Mouse (Mus musculus) embryonic fibroblast, embryonic 13.5 days (primary cell): ENCODE results near the gene Prr7.

ENCODE experiments used
- CTCF ChIP-seq: IDR thresholded peaks from 2 replicates; pipeline ENCODE4 v1.5.1; 2011; ENCODE audit warnings: mild to moderate bottlenecking, control low read depth, low read length, moderate library complexity, borderline replicate concordance; ENCODE audit not compliant: insufficient read depth
- POLR2A ChIP-seq: IDR thresholded peaks from 2 replicates; pipeline ENCODE4 v1.6.1; 2011; ENCODE audit warnings: low read depth, mild to moderate bottlenecking, control low read depth, low read length, moderate library complexity

DNA sequence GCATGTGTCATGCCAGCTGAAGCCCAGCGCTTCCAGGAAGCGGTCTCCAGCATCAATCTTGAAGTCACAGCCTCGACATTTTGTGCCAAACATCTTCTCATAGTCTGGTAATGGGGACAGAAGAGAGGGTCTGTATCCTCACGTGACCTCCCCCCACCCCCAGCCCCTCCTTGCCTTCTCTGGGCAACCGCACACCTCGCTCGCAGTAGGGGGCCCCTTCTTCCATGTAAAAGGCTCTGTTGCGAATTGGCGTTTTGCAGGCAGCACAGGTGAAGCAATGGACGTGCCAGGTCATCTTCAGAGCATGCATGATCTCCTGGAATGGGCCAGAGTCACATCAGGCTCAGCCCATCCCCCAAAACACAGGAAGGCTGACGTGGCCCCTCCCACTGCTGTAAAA lies 34.8 kb downstream of the Prr7 start:
- no peak; the same call in 1 of the 2 replicates for TF ChIP-seq POLR2A
- no peak for TF ChIP-seq CTCF
